Mouse (Mus musculus) embryonic facial prominence, embryonic 13.5 days (tissue): Measurements from ENCODE around the gene Lsm10. TPM values are rescaled to one million over a fixed set of nuclear protein-coding genes. Genes with fewer than 3 reads are reported as not detected.

Experiments used
- polyA plus RNA-seq: library from polyadenylated mRNA; unstranded; fragments of >200 nt; fragmentation: Nextera tagmentation; extraction: Ambion mirVana; gene quantifications from 2 replicates; pipeline ENCODE4 v1.2.1, GENCODE M21; 2015

The Lsm10 gene
- polyA plus RNA-seq, 1 experiment from 2014 or later: 50.3 TPM

Other genes with a start within 250 kb of the Lsm10 start
- gene Csf3r, start 72.1 kb upstream of the Lsm10 start, polyA plus RNA-seq: 0.62 and 0.69 TPM in 2 replicates
- gene Mrps15, start 49.7 kb upstream of the Lsm10 start, polyA plus RNA-seq: 154 and 162 TPM in 2 replicates
- 19.2 and 22.2 TPM in 2 replicates for gene Oscp1, start 38.1 kb upstream of the Lsm10 start, polyA plus RNA-seq
- 34.9 and 36.6 TPM in 2 replicates for gene Stk40, start 7.3 kb downstream of the Lsm10 start, polyA plus RNA-seq
- 70.2 and 78.2 TPM in 2 replicates for gene Eva1b, start 51.1 kb downstream of the Lsm10 start, polyA plus RNA-seq
- 8.6 and 10.3 TPM in 2 replicates for gene Sh3d21, start 66.9 kb downstream of the Lsm10 start, polyA plus RNA-seq
- gene Thrap3, start 106.1 kb downstream of the Lsm10 start, polyA plus RNA-seq: 248 and 262 TPM in 2 replicates
- 48.8 and 57.0 TPM in 2 replicates for gene Map7d1, start 159.7 kb downstream of the Lsm10 start, polyA plus RNA-seq
- gene Trappc3, start 165.7 kb downstream of the Lsm10 start, polyA plus RNA-seq: 122 and 126 TPM in 2 replicates
- 33.9 and 43.4 TPM in 2 replicates for gene Col8a2, start 190.2 kb downstream of the Lsm10 start, polyA plus RNA-seq
- 94.3 and 97.5 TPM in 2 replicates for gene Adprhl2, start 225.1 kb downstream of the Lsm10 start, polyA plus RNA-seq
- gene Tekt2, start 229.1 kb downstream of the Lsm10 start, polyA plus RNA-seq: 18.5 and 22.0 TPM in 2 replicates